Mouse (Mus musculus): ENCODE data around the gene Btf3l4.
A peak's percentile ranks its signal among the peaks of the same experiment; 100 is the strongest.

The Btf3l4 gene

DNA sequence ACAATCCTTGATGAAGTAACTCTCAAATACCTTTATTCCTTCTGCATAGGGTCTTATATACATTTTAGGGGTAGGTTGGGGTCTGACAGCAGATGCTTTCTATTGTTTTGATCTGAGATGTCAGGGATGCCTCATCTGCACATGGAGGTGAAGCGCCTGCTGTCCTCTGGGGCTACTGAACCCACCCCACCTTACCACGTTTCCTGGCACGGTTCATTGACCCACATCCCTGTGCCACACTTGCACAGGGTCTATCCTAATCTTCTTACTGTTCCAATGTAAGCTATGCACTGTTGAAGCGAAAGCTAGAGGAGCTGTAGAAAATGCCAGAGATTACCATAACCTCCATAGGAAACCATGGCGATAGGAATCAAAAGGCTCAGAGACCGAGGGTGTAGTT is 21.9 kb downstream of the Btf3l4 start:
- no peak for DNase-seq (ENCODE audit: low spot score)

- DNase-seq (ENCODE audit: low spot score) = no peak
Measured at GRCm38 (mm10) chr4:108811142-108811541, 22.3 kb downstream of the Btf3l4 start.

GRCm38 (mm10) chr4:108803535-108803934 is 29.9 kb downstream of the Btf3l4 start:
- no peak for DNase-seq (ENCODE audit: low spot score)

DNA sequence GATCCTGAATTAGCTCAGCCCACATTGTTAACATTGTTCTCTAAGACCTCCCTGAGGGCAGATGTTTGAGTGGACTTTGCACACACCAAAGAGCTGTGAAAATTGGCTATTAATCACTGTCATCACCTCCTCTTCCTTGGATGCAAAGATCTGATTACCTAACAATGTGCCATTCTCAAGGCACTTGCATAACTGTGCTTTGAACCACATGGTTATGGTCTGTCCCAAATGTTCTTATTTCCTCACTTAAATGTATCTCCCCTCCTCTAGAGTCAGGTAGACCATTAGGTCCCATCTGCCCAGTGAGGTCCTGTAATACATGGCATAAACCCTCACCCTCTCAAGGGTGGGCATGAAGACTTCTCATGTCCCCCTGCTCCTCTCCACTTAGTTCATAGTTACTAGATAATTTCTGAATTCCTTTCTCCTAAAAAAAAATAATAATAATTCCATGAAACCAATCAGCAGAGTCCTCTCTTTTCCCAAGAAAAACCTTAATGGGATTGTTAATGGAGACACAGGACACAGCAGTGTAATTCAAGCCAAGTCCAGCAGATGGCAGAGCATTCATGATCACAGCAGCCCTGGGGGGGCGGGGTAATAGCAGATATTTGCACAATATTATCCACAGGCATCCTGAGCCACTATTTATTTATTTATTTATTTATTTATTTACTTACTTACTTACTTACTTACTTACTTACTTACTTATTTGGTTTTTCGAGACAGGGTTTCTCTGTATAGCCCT is 35.2 kb downstream of the Btf3l4 start:
- DNase-seq (ENCODE audit: low spot score) = no peak

GRCm38 (mm10) chr4:108796701-108797100 is 36.7 kb downstream of the Btf3l4 start:
- DNase-seq (ENCODE audit: low spot score) = no peak

GRCm38 (mm10) chr4:108793941-108794340 is 39.5 kb downstream of the Btf3l4 start:
- no peak for DNase-seq (ENCODE audit: low spot score)

DNA sequence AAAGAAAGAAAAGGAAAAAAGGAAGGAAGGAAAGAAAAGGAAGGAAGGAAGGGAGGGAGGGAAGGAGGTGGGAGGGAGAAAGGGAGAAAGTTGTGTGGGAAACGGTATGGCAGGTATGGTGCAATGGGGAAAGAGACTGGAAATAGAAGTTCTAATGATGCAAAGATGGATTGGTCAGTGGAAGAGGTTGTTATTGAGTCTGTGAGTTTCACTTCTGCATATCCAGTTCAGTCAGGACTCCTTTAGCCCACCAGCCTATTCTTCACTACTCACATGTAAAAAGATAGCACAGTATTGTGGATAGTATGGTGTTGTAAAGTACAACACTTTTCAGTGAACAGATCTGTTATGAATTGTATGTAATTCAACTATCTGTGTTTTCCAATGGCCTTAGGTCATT is 42.9 kb downstream of the Btf3l4 start:
- no peak for DNase-seq (ENCODE audit: low spot score)

- no peak for DNase-seq (ENCODE audit: low spot score)
Measured at GRCm38 (mm10) chr4:108789258-108789936, 44.0 kb downstream of the Btf3l4 start.

GRCm38 (mm10) chr4:108782421-108783085 is 50.9 kb downstream of the Btf3l4 start:
- no peak for DNase-seq (ENCODE audit: low spot score)

GRCm38 (mm10) chr4:108781596-108781995 is 51.8 kb downstream of the Btf3l4 start:
- no peak for DNase-seq (ENCODE audit: low spot score)

DNA sequence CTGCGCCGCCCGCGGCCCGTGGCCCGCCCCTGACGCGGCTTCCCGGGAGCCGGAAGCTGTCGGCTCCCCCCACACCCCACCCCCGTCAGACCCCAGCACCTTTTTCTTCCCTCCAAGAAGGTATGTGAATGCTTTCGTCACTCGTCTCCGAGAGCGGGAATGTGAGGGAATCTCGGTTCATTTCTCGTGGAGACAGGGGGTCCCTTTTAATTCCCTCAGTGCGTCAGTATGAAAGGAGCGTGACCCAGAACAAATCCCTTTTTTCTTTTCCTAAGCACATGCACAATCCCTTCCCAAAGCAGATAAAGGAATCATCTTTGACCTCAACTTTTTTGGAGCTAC is 52.6 kb downstream of the Btf3l4 start:
- no peak for DNase-seq (ENCODE audit: low spot score)

GRCm38 (mm10) chr4:108780057-108780863 is 53.2 kb downstream of the Btf3l4 start, which contains the start of gene Zfyve9:
Gene Zfyve9, minus strand, starts transcription at chr4:108780798.
- DNase-seq (ENCODE audit: low spot score) = peak; percentile 21

DNA sequence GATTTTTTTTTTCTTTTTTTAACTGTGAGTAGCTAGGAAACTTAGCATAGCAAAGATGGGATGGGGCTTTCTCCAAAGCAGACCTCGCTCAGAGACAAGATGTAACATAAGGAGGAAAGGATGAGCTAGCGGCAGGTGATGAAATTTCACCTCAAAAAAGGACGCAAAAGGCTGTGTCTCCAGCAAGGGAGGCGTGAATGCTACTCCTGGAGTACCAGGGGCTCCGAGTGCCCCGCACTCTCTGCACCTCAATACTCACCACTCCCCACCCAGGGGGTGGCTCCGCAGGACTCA is 53.7 kb downstream of the Btf3l4 start:
- no peak for DNase-seq (ENCODE audit: low spot score)

DNA sequence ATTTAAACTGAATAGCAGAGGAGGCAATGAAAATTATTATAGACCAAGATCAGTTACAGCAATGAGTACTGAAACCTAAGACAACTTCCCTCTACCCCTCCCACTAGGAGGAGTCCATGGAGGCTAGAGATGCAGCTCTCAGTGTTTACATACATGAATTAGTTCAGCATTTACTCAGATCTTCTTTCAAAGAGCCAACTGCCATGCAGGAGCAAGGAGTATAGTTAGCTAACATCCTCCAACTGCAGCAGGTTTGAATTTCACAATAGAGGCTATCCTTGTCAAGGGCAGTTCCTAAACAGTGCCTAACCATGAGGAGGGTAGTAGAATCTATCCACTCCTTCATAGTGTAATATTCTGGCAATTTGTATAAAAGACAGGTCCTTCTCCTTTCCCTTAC is 64.9 kb downstream of the Btf3l4 start:
- no peak for DNase-seq (ENCODE audit: low spot score)

Data from urinary bladder, postnatal 10 days (tissue).